Mouse (Mus musculus) spleen, adult 2 months (tissue): ENCODE results near the gene Omg. TPM values are rescaled to one million over a fixed set of nuclear protein-coding genes. Genes with fewer than 3 reads are reported as not detected.
A peak's percentile ranks its signal among the peaks of the same experiment; 100 is the strongest.

Experiments used
- DNase-seq, 2 experiments: peaks; one replicate each; pipeline versions ENCODE4 v3.0.0 to v3.0.0-alpha.2; 2012 to 2021; ENCODE audit warnings: low spot score in 2 of 2, low read depth in 1 of 2
- H3K27ac ChIP-seq: fragments of 200-500 bp; 2 replicates; pipeline ENCODE4 v1.5.1; 2012; ENCODE audit warnings: low read length, inconsistent platforms; ENCODE audit not compliant: insufficient read depth
- H3K27me3 ChIP-seq: fragments of 200-500 bp; 2 replicates; pipeline ENCODE4 v1.6.1; 2012; ENCODE audit warnings: mild to moderate bottlenecking, moderate library complexity, low read length, inconsistent platforms; ENCODE audit not compliant: control insufficient read depth, insufficient read depth
- H3K36me3 ChIP-seq: fragments of 200-500 bp; 2 replicates; pipeline ENCODE4 v1.6.1; 2012; ENCODE audit warnings: mild to moderate bottlenecking, low read length, inconsistent platforms; ENCODE audit not compliant: control insufficient read depth, insufficient read depth
- H3K4me1 ChIP-seq: fragments of 200-500 bp; 2 replicates; pipeline ENCODE4 v1.6.1; 2011; ENCODE audit warnings: inconsistent platforms; ENCODE audit not compliant: control insufficient read depth, insufficient read depth, insufficient read length
- H3K4me3 ChIP-seq: fragments of 200-500 bp; 2 replicates; pipeline ENCODE4 v1.5.1; 2011; ENCODE audit warnings: mild to moderate bottlenecking, inconsistent platforms; ENCODE audit not compliant: insufficient read depth, insufficient read length; ENCODE audit errors: extremely low read depth
- CTCF ChIP-seq: fragments of 200-500 bp; IDR thresholded peaks from 2 replicates; pipeline ENCODE4 v1.5.1; 2011; ENCODE audit warnings: mild to moderate bottlenecking, inconsistent platforms; ENCODE audit not compliant: insufficient read depth, insufficient read length, insufficient replicate concordance; ENCODE audit errors: extremely low read depth
- POLR2A ChIP-seq: fragments of 200-500 bp; IDR thresholded peaks from 2 replicates; pipeline ENCODE4 v1.6.1; 2011; ENCODE audit warnings: low read depth, low read length, inconsistent platforms
- WGBS: fragments of 180-500 bp; shearing (Covaris S2); methylation state at CpG from one replicate; pipeline ENCODE4 v1.1.7; 2018; 5-methylcytosine and 5-hydroxymethylcytosine counted together
- polyA plus RNA-seq: library from polyadenylated mRNA; depleted of rRNA; stranded (reverse); fragments of >200 nt; gene quantifications from 2 replicates; pipeline ENCODE4 v1.2.3, GENCODE M21; 2012

Gene Omg
- polyA plus RNA-seq, 1 experiment, result not detected

- TF ChIP-seq POLR2A (no peak; the same call in 1 of the 2 replicates), CTCF (no peak)
- Histone ChIP-seq H3K27me3 (no peaks in the 10 kb centered on the region), H3K4me1 (peaks cover 9% of the 10 kb centered on the region; the same call in 1 of the 2 replicates), H3K4me3 (peak overlapping the region; percentile 39; the same call in 1 of the 2 replicates), H3K36me3 (no peaks in the 10 kb centered on the region), H3K27ac (peak overlapping the region; percentile 86)
- 19% methylated on average over 15 of the region's 15 CpGs for WGBS
- peak in 1 of 2 experiments; percentile 41 for DNase-seq
Measured at GRCm38 (mm10) chr11:79527015-79527738, 23.3 kb upstream of the Omg start.

GRCm38 (mm10) chr11:79526549-79526948 is 22.7 kb upstream of the Omg start:
- H3K27me3 ChIP-seq, result no peaks in the 10 kb centered on the region
- peak overlapping the region; percentile 86 for H3K27ac ChIP-seq
- H3K4me1 ChIP-seq, result peaks cover 9% of the 10 kb centered on the region; the same call in 1 of the 2 replicates
- no peak overlapping the region for H3K4me3 ChIP-seq
- TF ChIP-seq POLR2A, result no peak
- no peak for TF ChIP-seq CTCF
- 74% methylated on average over 3 of the region's 3 CpGs for WGBS
- no peak for DNase-seq
- no peaks in the 10 kb centered on the region for H3K36me3 ChIP-seq

DNA sequence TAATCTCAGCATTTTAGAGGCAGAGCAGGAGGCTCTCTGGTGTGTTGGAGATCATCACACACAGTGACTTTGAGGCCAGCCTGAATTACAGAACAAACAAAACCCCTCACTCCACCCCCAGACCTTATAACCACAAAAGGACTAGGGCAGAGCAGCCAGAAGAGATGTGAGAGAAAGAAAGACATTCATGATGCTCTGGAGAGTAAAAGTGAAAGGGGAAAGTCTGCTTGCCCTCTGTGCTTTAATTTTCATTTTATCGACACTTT is 20.4 kb upstream of the Omg start:
- no peak for TF ChIP-seq POLR2A
- TF ChIP-seq CTCF, result no peak
- Histone ChIP-seq H3K27me3 (no peaks in the 10 kb centered on the region), H3K36me3 (peaks cover 1% of the 10 kb centered on the region), H3K4me1 (peaks cover 13% of the 10 kb centered on the region; the same call in 1 of the 2 replicates), H3K27ac (peak overlapping the region; percentile 91), H3K4me3 (peak overlapping the region; percentile 36; the same call in 1 of the 2 replicates)
- 6% methylated on average over 1 of the region's 1 CpGs for WGBS
- DNase-seq, result no peak

GRCm38 (mm10) chr11:79523560-79524309 is 19.9 kb upstream of the Omg start, which contains the start of gene Evi2b:
Gene Evi2b (minus strand): TSS chr11:79523762.
- H3K4me1 ChIP-seq, result peaks cover 13% of the 10 kb centered on the region; the same call in 1 of the 2 replicates
- DNase-seq, result peak in 1 of 2 experiments; percentile 61
- peak within 1 kb of the TSS; percentile 91 for H3K27ac ChIP-seq
- H3K36me3 ChIP-seq, result peaks cover 1% of the 10 kb centered on the region
- WGBS, result 8% methylated on average over 10 of the region's 10 CpGs
- no peaks in the 10 kb centered on the region for H3K27me3 ChIP-seq
- H3K4me3 ChIP-seq, result peak within 1 kb of the TSS; percentile 66
- TF ChIP-seq CTCF (no peak), POLR2A (peak; percentile 89)

DNA sequence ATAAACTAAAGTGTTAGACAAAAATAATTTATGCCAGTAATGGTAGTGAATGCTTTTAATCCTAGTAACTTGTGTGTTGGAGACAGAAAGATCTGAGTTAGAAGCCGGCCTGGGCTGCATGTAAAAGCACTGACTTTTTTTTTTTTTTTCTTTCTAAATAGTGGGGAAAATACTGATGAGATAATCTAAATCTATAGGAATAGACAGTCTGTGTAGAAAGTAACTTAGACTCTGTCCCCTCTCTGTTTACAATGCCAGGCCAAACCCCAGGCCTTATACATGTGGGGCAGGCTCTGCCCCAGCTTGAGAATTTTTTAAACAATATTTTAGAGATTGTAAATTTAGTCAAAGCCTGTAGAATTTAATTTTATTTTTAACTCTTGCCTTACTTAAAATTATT is 19.1 kb upstream of the Omg start:
- H3K27ac ChIP-seq, result peak overlapping the region; percentile 53; the same call in 1 of the 2 replicates
- DNase-seq, result no peak
- peaks cover 13% of the 10 kb centered on the region; the same call in 1 of the 2 replicates for H3K4me1 ChIP-seq
- H3K36me3 ChIP-seq, result peaks cover 1% of the 10 kb centered on the region
- peak overlapping the region; percentile 66 for H3K4me3 ChIP-seq
- 22% methylated on average over 1 of the region's 1 CpGs for WGBS
- no peaks in the 10 kb centered on the region for H3K27me3 ChIP-seq
- TF ChIP-seq CTCF (no peak), POLR2A (no peak)

- Histone ChIP-seq H3K27ac (peak overlapping the region; percentile 77), H3K36me3 (peaks cover 1% of the 10 kb centered on the region), H3K27me3 (no peaks in the 10 kb centered on the region), H3K4me1 (peaks cover 6% of the 10 kb centered on the region; the same call in 1 of the 2 replicates), H3K4me3 (peak overlapping the region; percentile 53)
- TF ChIP-seq POLR2A, result no peak
- no peak for TF ChIP-seq CTCF
- DNase-seq, result peak in 1 of 2 experiments; percentile 23
Measured at GRCm38 (mm10) chr11:79521930-79522329, 18.0 kb upstream of the Omg start.
